ENCODE assay signal across 8 mouse cellular contexts in genomic region chr4:130573351-130574047, GRCm38 (mm10). TPM values are rescaled to one million over a fixed set of nuclear protein-coding genes. Genes with fewer than 3 reads are reported as not detected.
A peak's percentile ranks its signal among the peaks of the same experiment; 100 is the strongest.
DNase-seq lines count a peak whose midpoint lies in the region; ATAC-seq and TF ChIP-seq lines count a peak whose summit lies in the region.

No protein-coding gene starts in this region.

- no peak for TF ChIP-seq POLR2A in spleen, adult 2 months (IDR thresholded peaks at IDR 0.05; ENCODE audit: low read depth, low read length)
- TF ChIP-seq POLR2A in limb, embryonic 14.5 days (IDR thresholded peaks at IDR 0.05; ENCODE audit: borderline replicate concordance, extremely low read depth, insufficient read depth, insufficient read length), result no peak
- no peak for TF ChIP-seq POLR2A in olfactory bulb, adult 2 months (IDR thresholded peaks at IDR 0.05; ENCODE audit: insufficient read depth, low read depth, low read length)

- peaks cover 2% of the 10 kb centered on the region; the same call in 1 of the 2 replicates for H3K4me1 ChIP-seq in erythroblast, embryonic 14.5 days (ENCODE audit: control insufficient read depth)
- H3K4me1 ChIP-seq in spleen, adult 2 months (ENCODE audit: control insufficient read depth, insufficient read depth, insufficient read length), result peaks cover 4% of the 10 kb centered on the region; the same call in 1 of the 2 replicates
- H3K4me1 ChIP-seq in forebrain, embryonic 15.5 days, result peaks cover 44% of the 10 kb centered on the region
- peaks cover 10% of the 10 kb centered on the region for H3K4me1 ChIP-seq in limb, embryonic 14.5 days (ENCODE audit: control insufficient read depth, insufficient read depth, low read length)
- peaks cover 21% of the 10 kb centered on the region for H3K4me1 ChIP-seq in olfactory bulb, adult 2 months (ENCODE audit: control insufficient read depth, insufficient read depth, low read length)

- no peak for DNase-seq in spleen, adult 2 months (ENCODE audit: low read depth in 1 of 2, low spot score in 2 of 2)
- DNase-seq in spleen, postnatal 36 days (ENCODE audit: low spot score in 2 of 2), result no peak
- DNase-seq in limb, embryonic 14.5 days (ENCODE audit: low spot score), result no peak
- no peak for DNase-seq in adipocyte (ENCODE audit: low spot score)

- peak overlapping the region; percentile 80 for H3K4me2 ChIP-seq in forebrain, embryonic 15.5 days (replicated peaks)
- peak overlapping the region; percentile 95 for H3K4me2 ChIP-seq in limb, embryonic 14.5 days (replicated peaks; ENCODE audit: low read depth, low read length, severe bottlenecking)

- no peaks in the 10 kb centered on the region; the same call in 1 of the 2 replicates for H3K9me3 ChIP-seq in erythroblast, embryonic 14.5 days (ENCODE audit: control insufficient read depth, low read length)
- H3K9me3 ChIP-seq in forebrain, embryonic 15.5 days, result no peaks in the 10 kb centered on the region
- no peaks in the 10 kb centered on the region for H3K9me3 ChIP-seq in limb, embryonic 14.5 days (ENCODE audit: control insufficient read depth, low read length)

- H3K27me3 ChIP-seq in erythroblast, embryonic 14.5 days (ENCODE audit: control insufficient read depth), result peaks cover 70% of the 10 kb centered on the region
- H3K27me3 ChIP-seq in spleen, adult 2 months (ENCODE audit: control insufficient read depth, insufficient read depth, low read length), result peaks cover 12% of the 10 kb centered on the region
- H3K27me3 ChIP-seq in forebrain, embryonic 15.5 days, result no peaks in the 10 kb centered on the region
- no peaks in the 10 kb centered on the region for H3K27me3 ChIP-seq in limb, embryonic 14.5 days (ENCODE audit: control insufficient read depth, insufficient read depth, low read length)

- no peaks in the 10 kb centered on the region for H3K36me3 ChIP-seq in erythroblast, embryonic 14.5 days (ENCODE audit: control insufficient read depth)
- no peaks in the 10 kb centered on the region for H3K36me3 ChIP-seq in spleen, adult 2 months (ENCODE audit: control insufficient read depth, insufficient read depth, low read length)
- H3K36me3 ChIP-seq in forebrain, embryonic 15.5 days, result no peaks in the 10 kb centered on the region
- no peaks in the 10 kb centered on the region for H3K36me3 ChIP-seq in limb, embryonic 14.5 days (ENCODE audit: control insufficient read depth, insufficient read depth, low read length)

- H3K27ac ChIP-seq in spleen, adult 2 months (ENCODE audit: insufficient read depth, low read length), result no peak overlapping the region
- peak overlapping the region; percentile 85 for H3K27ac ChIP-seq in forebrain, embryonic 15.5 days (replicated peaks)
- H3K27ac ChIP-seq in limb, embryonic 14.5 days (replicated peaks; ENCODE audit: low read depth, low read length), result 0 out of 2 replicates have a peak overlapping the region, but pooled peaks have one; percentile 26
- H3K27ac ChIP-seq in olfactory bulb, adult 2 months (ENCODE audit: insufficient read depth, low read depth, low read length), result peak overlapping the region; percentile 7; the same call in 1 of the 2 replicates

- H3K9ac ChIP-seq in forebrain, embryonic 15.5 days (replicated peaks), result peak overlapping the region; percentile 97
- H3K9ac ChIP-seq in limb, embryonic 14.5 days (ENCODE audit: low read depth, low read length, severe bottlenecking), result peak overlapping the region; percentile 86

- no peak for TF ChIP-seq CTCF in spleen, adult 2 months (IDR thresholded peaks at IDR 0.05; ENCODE audit: extremely low read depth, insufficient read depth, insufficient read length, insufficient replicate concordance)
- TF ChIP-seq CTCF in olfactory bulb, adult 2 months (IDR thresholded peaks at IDR 0.05; ENCODE audit: insufficient read depth, low read depth, low read length), result no peak

- 1% methylated on average over 75 of the region's 76 CpGs for WGBS in spleen, adult 2 months
- WGBS in forebrain, embryonic 15.5 days, result under 1% methylated on average over 34 of the region's 76 CpGs
- 1% methylated on average over 27 of the region's 76 CpGs for WGBS in limb, embryonic 14.5 days
- WGBS in olfactory bulb, adult 2 months, result under 1% methylated on average over 76 of the region's 76 CpGs

- peak overlapping the region; percentile 41 for H3K4me3 ChIP-seq in erythroblast, embryonic 14.5 days (replicated peaks)
- H3K4me3 ChIP-seq in spleen, adult 2 months (ENCODE audit: extremely low read depth, insufficient read depth, insufficient read length), result peak overlapping the region; percentile 20; the same call in 1 of the 2 replicates
- H3K4me3 ChIP-seq in forebrain, embryonic 15.5 days, result peak overlapping the region; percentile 77
- peak overlapping the region; percentile 79 for H3K4me3 ChIP-seq in limb, embryonic 14.5 days (replicated peaks; ENCODE audit: low read length)
- H3K4me3 ChIP-seq in olfactory bulb, adult 2 months (ENCODE audit: insufficient read depth, low read depth, low read length), result peak overlapping the region; percentile 85

- no peak for ATAC-seq in erythroblast, adult 5-6 weeks (replicated peaks; ENCODE audit: low FRiP score, poor library complexity, severe bottlenecking)
- ATAC-seq in forebrain, embryonic 15.5 days (replicated peaks), result peak; percentile 59
- ATAC-seq in limb, embryonic 14.5 days (ENCODE audit: low FRiP score, low read depth), result peak; percentile 35

RNA-seq across cellular contexts. Expression of gene Nkain1, which starts 0.5 kb away (rescaled TPM):
- not detected in 2 replicates for polyA plus RNA-seq in erythroblast, embryonic 14.5 days (2012)
- not detected in 2 replicates for total RNA-seq in erythroblast, adult 5-6 weeks (2015; ENCODE audit: low replicate concordance)
- total RNA-seq in erythroblast, adult 5-6 weeks (2017; ENCODE audit: low replicate concordance), result not detected in 2 replicates
- polyA plus RNA-seq in spleen, adult 2 months (2012; rRNA removed), result 0.42 and 0.77 TPM in 2 replicates
- 9.3 TPM in 2 replicates for polyA plus RNA-seq in forebrain, embryonic 15.5 days (2015; fragmentation: Nextera tagmentation; extraction: Ambion mirVana)
- 33.5 and 50.3 TPM in 2 replicates for polyA plus RNA-seq in limb, embryonic 14.5 days (2012; rRNA removed)
- polyA plus RNA-seq in limb, embryonic 14.5 days (2014; fragmentation: Nextera tagmentation; extraction: Ambion mirVana), result 3.4 and 4.5 TPM in 2 replicates
- not detected in 2 replicates for polyA plus RNA-seq in olfactory bulb, adult 2 months (2012; ENCODE audit: insufficient read depth, insufficient read length, low replicate concordance, missing spikeins)

Comparison
In these comparisons a context has a peak if more than half of its experiments do, and no peak if none do; other contexts are left out.
1. H3K4me3 ChIP-seq: peak in every context shown above with its lines; median percentile 85 in olfactory bulb, adult 2 months; 79 in limb, embryonic 14.5 days; 77 in forebrain, embryonic 15.5 days; 41 in erythroblast, embryonic 14.5 days; 20 in spleen, adult 2 months.